Mouse (Mus musculus) layer of hippocampus, postnatal 14 days (tissue): ENCODE data around the gene Arid4b. TPM values are rescaled to one million over a fixed set of nuclear protein-coding genes. Genes with fewer than 3 reads are reported as not detected.
A peak's percentile ranks its signal among the peaks of the same experiment; 100 is the strongest.

ENCODE experiments used
- DNase-seq, 2 experiments: peaks; one replicate each; pipeline ENCODE4 v3.0.0; 2021 to 2022; ENCODE audit warnings: low spot score in 2 of 2, mixed read lengths in 1 of 2
- total RNA-seq, 2 experiments: library from RNA; stranded (reverse); gene quantifications; 2 replicates each; pipeline ENCODE4 v1.2.3; 2021

Arid4b gene
- total RNA-seq, 2 experiments from 2014 or later, result 45.7 to 46.0 TPM

GRCm38 (mm10) chr13:14059582-14059981 lies 3.5 kb upstream of the Arid4b start:
- no peak for DNase-seq

GRCm38 (mm10) chr13:14062209-14063012 lies 621 bp upstream of the Arid4b start:
- DNase-seq, result no peak

- DNase-seq, result no peak
These were observed 875 bp downstream of the Arid4b start for GRCm38 (mm10) chr13:14063942-14064271.

GRCm38 (mm10) chr13:14064341-14065027 lies 1.5 kb downstream of the Arid4b start:
- peak; percentile 21 to 22 for DNase-seq

GRCm38 (mm10) chr13:14065028-14065380 lies 2.0 kb downstream of the Arid4b start:
- no peak for DNase-seq

GRCm38 (mm10) chr13:14065701-14066100 lies 2.7 kb downstream of the Arid4b start:
- DNase-seq, result no peak

GRCm38 (mm10) chr13:14068035-14068434 lies 5.0 kb downstream of the Arid4b start:
- no peak for DNase-seq

- no peak for DNase-seq
These were observed 6.3 kb downstream of the Arid4b start for GRCm38 (mm10) chr13:14069291-14069690.

- no peak for DNase-seq
These were observed 11.3 kb downstream of the Arid4b start for GRCm38 (mm10) chr13:14074371-14074770.

- no peak for DNase-seq
These were observed 12.3 kb downstream of the Arid4b start for GRCm38 (mm10) chr13:14075326-14075725.

- no peak for DNase-seq
These were observed 25.6 kb downstream of the Arid4b start for GRCm38 (mm10) chr13:14088669-14089068.

GRCm38 (mm10) chr13:14103026-14103425 lies 40.0 kb downstream of the Arid4b start:
- no peak for DNase-seq

GRCm38 (mm10) chr13:14110154-14110873 lies 47.3 kb downstream of the Arid4b start:
- DNase-seq, result no peak

- DNase-seq, result no peak
These were observed 48.1 kb downstream of the Arid4b start for GRCm38 (mm10) chr13:14111146-14111545.

- DNase-seq, result no peak
These were observed 50.9 kb downstream of the Arid4b start for GRCm38 (mm10) chr13:14113746-14114528.

GRCm38 (mm10) chr13:14115805-14116204 lies 52.8 kb downstream of the Arid4b start:
- no peak for DNase-seq

- DNase-seq, result no peak
These were observed 68.6 kb downstream of the Arid4b start for GRCm38 (mm10) chr13:14131651-14132050.

- no peak for DNase-seq
These were observed 79.4 kb downstream of the Arid4b start for GRCm38 (mm10) chr13:14142294-14142966.

GRCm38 (mm10) chr13:14177989-14178388 lies 115.0 kb downstream of the Arid4b start:
- peak in 1 of 2 experiments; percentile 9 for DNase-seq

GRCm38 (mm10) chr13:14179669-14180068 lies 116.6 kb downstream of the Arid4b start:
- DNase-seq, result no peak

- no peak for DNase-seq
These were observed 182.9 kb downstream of the Arid4b start for GRCm38 (mm10) chr13:14245946-14246345.
